Mouse (Mus musculus): ENCODE data around the gene Ushbp1. TPM values are rescaled to one million over a fixed set of nuclear protein-coding genes. Genes with fewer than 3 reads are reported as not detected.

Gene Ushbp1
- polyA plus RNA-seq, 1 experiment from 2014 or later = 7.1 TPM

DNA sequence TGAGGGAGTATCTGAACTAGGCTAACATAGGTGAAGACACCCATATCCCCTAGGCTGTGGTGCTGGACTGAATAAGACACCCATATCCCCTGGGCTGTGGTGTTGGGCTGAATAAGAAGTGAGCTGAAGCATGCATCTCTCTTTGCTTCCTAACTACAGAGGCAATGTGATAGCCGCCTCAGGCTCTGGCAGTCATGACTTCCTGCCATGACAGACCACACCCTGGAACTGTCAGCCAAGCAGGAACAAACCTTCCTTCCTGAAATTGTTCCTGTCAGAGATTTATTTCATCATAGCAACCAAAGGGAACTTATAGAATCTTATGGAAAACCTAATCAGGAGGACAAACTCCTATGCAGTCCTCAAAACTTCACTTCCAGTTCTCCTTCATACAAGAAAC is 7.3 kb downstream of the Ushbp1 start:
- H3K4me3 ChIP-seq = no peak overlapping the region
- no peaks in the 10 kb centered on the region for H3K36me3 ChIP-seq
- no peak overlapping the region for H3K27ac ChIP-seq
- H3K4me2 ChIP-seq = no peak overlapping the region
- H3K27me3 ChIP-seq = no peaks in the 10 kb centered on the region
- WGBS = 82% methylated on average over 1 of the region's 1 CpGs
- no peaks in the 10 kb centered on the region for H3K9me3 ChIP-seq
- no peak for ATAC-seq (ENCODE audit: low FRiP score)
- H3K4me1 ChIP-seq (replicated peaks) = peaks cover 5% of the 10 kb centered on the region
- H3K9ac ChIP-seq = no peak overlapping the region

DNA sequence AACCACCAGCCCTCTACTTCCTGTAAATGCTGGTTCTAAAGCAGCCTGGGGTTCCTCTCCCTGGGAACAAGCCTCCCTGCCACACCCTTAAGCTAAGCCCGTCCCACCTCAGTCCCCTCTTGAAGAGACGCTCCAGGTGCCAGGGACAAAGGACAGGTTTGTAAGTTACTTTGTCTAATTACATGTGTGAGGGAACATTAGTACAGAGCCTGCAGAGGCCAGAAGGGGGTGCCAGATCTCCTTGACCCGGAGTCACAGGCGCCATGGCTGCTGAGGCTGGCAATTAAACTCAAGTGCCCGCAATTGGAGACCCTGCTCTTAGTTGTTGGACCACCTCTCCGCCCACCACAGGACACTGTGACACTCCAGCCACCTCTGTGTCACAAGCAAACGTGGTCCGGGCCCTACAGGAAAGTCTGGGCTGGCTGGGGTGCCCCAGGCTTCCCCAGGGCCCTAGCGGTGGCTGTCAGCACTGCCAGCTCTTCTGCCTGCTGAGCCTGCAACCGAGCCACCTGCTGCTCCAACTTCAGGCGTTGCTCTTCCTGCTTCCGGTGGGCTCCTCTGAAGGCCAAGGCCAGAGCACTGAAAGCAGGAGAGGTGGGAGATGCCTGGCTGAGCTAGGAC is 10.3 kb downstream of the Ushbp1 start:
- Histone ChIP-seq H3K36me3 (no peaks in the 10 kb centered on the region), H3K27ac (no peak overlapping the region), H3K9ac (no peak overlapping the region), H3K4me2 (no peak overlapping the region), H3K9me3 (no peaks in the 10 kb centered on the region), H3K4me3 (no peak overlapping the region), H3K27me3 (no peaks in the 10 kb centered on the region), H3K4me1 (replicated peaks) (peaks cover 28% of the 10 kb centered on the region)
- 75% methylated on average over 12 of the region's 12 CpGs for WGBS
- ATAC-seq (ENCODE audit: low FRiP score) = no peak

DNA sequence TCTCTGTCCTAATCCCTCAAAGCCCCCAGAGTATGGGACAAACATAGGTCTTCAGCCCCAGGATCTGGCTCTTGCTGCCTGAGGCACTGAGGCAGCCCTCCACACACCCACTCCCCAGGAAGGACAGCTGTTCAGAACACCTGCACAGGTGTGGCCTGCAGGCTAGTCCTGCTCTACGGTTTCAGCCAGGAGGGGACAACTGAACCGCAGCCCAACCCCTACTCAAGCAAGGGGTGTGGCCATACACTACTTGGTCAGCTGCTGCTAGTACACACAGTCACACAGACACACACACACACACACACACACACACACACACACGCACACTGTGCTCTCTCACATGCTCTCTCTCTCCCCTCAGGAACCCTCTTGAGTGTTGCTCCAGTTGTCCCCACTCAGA is 11.7 kb downstream of the Ushbp1 start:
- no peaks in the 10 kb centered on the region for H3K36me3 ChIP-seq
- no peak overlapping the region for H3K27ac ChIP-seq
- peaks cover 43% of the 10 kb centered on the region for H3K4me1 ChIP-seq (replicated peaks)
- H3K27me3 ChIP-seq = no peaks in the 10 kb centered on the region
- no peak overlapping the region for H3K4me3 ChIP-seq
- 54% methylated on average over 3 of the region's 3 CpGs for WGBS
- H3K4me2 ChIP-seq = no peak overlapping the region
- no peak overlapping the region for H3K9ac ChIP-seq
- H3K9me3 ChIP-seq = no peaks in the 10 kb centered on the region
- ATAC-seq (ENCODE audit: low FRiP score) = no peak

DNA sequence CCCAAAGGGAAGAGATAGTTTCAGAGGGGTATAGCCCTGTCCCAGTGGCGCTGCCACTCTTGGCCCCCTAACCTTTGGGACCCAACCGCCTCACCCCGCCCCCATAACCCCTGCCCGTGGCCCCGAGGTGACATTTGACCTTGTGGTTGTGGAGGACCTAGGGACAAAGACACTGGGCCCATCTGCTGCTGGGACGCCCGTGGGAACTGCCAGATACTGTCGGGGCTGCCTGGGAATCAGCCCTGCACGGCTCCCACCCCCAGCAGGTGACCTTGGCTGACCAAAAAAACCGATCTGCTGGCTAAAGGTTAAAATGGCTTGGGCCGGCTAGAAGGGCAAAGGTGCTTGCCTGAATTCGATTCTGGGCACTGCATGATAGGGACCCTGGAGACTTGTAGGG is 12.2 kb downstream of the Ushbp1 start:
- Histone ChIP-seq H3K4me1 (replicated peaks) (peaks cover 47% of the 10 kb centered on the region), H3K36me3 (no peaks in the 10 kb centered on the region), H3K27me3 (no peaks in the 10 kb centered on the region), H3K4me2 (no peak overlapping the region), H3K9ac (no peak overlapping the region), H3K4me3 (no peak overlapping the region), H3K27ac (no peak overlapping the region), H3K9me3 (no peaks in the 10 kb centered on the region)
- 13% methylated on average over 11 of the region's 12 CpGs for WGBS
- no peak for ATAC-seq (ENCODE audit: low FRiP score)

DNA sequence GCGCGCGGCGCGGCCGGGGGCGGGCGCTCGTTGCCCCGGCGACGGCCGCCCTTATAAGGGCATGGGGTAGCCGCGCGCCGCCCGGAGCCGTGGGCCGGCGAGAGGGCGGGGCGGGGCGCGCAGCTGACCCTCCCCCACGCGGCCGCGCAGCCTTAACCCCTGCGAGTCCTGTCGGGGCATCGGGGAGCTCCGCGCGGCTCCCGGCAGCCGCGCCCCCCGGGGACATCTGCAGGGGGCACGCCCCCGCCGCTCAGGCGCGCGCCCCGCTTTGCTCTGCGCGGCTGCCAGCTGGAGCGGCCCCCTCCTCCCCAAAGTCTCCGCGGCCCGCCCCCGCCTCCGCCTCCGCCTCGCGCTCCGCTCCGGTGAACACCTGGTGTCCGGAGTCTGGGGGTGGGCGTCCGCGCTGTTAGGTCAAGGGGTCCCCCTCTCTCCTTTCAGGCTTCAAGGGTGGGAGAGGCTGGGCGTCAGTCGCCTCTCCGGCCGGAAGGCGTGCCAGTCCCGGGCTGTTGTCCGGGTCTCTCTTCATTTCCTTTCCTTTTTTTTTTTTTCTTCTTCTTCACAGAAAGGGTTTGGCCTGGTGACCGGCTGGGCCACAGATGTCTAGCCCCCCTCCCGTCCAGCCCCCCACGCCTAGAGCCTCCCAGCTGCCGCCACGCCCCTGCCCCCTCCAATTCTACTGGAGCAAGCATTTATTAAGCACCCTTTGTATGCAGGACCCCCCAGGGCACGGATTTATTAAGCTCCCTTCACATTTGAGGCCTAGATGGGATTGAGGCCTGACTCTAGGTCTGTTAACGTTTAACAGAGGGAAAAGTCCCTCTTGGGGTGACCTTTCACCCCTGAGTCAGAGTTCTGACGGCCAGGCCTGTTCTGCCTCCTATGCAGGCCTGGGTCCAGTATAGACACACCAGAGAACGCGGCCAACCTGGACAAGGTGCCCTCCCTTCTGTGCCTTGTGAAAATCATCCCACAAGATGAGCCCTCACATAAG is 13.3 kb downstream of the Ushbp1 start:
- WGBS = under 1% methylated on average over 45 of the region's 80 CpGs
- H3K27ac ChIP-seq = peak overlapping the region; percentile 90
- peaks cover 55% of the 10 kb centered on the region for H3K4me1 ChIP-seq (replicated peaks)
- H3K27me3 ChIP-seq = no peaks in the 10 kb centered on the region
- H3K36me3 ChIP-seq = peaks cover 7% of the 10 kb centered on the region
- no peaks in the 10 kb centered on the region for H3K9me3 ChIP-seq
- peak; percentile 74 for ATAC-seq (ENCODE audit: low FRiP score)
- peak overlapping the region; percentile 87 for H3K9ac ChIP-seq
- peak overlapping the region; percentile 62 for H3K4me3 ChIP-seq
- H3K4me2 ChIP-seq = peak overlapping the region; percentile 100

DNA sequence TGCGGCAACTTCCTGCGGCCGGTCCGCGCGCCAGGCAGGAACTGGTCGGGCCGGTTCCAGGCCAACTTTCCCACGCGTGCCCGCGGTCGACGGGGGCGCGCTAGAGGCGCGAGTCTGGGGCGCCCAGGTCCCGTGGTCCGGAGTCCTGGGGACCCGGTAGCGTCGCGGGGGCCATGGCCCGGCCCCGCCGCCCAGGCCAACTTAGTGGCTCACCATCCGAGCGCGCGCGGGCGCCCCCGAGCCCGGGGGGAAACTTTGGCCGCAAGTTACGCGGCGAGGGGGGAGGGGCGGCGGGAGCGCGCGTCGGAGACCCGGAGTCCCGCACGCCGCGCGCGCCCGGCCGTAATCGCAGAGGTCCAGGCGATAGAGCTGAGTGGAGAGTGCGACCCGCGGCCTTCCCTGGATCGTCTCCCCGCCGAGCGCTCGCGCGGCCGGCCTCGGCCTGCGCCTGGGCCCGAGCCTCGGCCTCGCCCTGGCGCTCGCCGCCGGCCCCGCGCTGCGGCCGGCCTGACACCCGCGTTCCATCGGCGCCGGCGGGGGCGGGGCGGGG is 14.1 kb downstream of the Ushbp1 start, which contains the start of gene Nr2f6:
Gene Nr2f6, minus strand, starts transcription at position 540 of the 550 bp plus-strand sequence.
- Histone ChIP-seq H3K27me3 (no peaks in the 10 kb centered on the region), H3K9ac (peak within 1 kb of the TSS; percentile 87), H3K36me3 (peaks cover 7% of the 10 kb centered on the region), H3K4me2 (peak within 1 kb of the TSS; percentile 100), H3K4me1 (replicated peaks) (peaks cover 61% of the 10 kb centered on the region), H3K4me3 (peak within 1 kb of the TSS; percentile 62), H3K27ac (peak within 1 kb of the TSS; percentile 90), H3K9me3 (no peaks in the 10 kb centered on the region)
- ATAC-seq (ENCODE audit: low FRiP score) = peak; percentile 57
- WGBS = 2% methylated on average over 49 of the region's 89 CpGs

DNA sequence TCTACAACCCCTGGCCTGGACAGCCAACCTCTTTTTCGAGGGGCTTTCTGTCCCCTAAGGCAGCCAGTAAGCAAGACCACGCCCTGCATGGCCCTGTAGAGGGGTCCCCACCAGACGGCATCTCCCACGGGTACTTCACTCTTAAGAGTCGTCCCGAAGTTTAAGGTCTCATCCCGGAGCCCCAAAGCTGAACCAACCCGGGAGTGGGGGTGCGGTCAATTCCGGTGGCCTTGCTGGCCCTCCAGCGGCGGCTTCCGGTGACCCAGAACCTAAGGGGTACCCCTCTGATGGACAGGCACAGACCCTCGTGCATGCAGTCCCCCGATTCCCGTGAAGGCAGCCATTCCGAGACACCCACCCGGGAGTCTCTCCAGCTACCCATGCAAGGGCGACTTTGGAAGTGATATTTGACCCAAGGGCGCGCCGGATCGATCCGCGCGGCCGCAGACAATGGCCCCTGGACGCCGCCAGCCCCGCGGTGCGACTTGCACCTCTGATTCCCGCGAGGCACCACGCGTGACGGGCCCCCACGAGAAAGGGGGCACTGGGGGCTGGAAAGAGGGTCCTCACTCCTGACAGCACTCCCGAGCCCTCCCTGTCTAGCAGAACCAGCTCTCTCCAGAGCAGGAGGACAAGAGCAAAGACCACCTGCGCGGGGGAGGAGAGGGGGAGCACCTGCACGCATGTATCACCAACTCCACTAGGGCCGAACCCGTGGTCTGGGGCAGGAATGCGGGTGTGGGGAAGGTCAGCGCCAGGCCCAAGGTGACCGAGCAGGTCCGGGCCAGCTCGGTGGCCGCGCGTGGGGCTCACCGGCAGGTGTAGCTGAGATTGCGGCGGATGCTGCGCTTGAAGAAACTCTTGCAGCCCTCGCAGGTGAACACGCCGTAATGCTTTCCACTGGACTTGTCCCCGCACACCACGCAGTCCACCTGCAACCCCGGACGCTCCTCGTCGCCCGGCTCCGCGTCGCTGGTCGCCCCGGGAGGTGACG is 15.1 kb downstream of the Ushbp1 start:
- no peak for ATAC-seq (ENCODE audit: low FRiP score)
- no peaks in the 10 kb centered on the region for H3K27me3 ChIP-seq
- peak overlapping the region; percentile 87 for H3K9ac ChIP-seq
- H3K27ac ChIP-seq = peak overlapping the region; percentile 90; the same call in 1 of the 2 replicates
- peak overlapping the region; percentile 100 for H3K4me2 ChIP-seq
- peaks cover 7% of the 10 kb centered on the region for H3K36me3 ChIP-seq
- peak overlapping the region; percentile 62 for H3K4me3 ChIP-seq
- no peaks in the 10 kb centered on the region for H3K9me3 ChIP-seq
- H3K4me1 ChIP-seq (replicated peaks) = peaks cover 71% of the 10 kb centered on the region
- 1% methylated on average over 72 of the region's 72 CpGs for WGBS

DNA sequence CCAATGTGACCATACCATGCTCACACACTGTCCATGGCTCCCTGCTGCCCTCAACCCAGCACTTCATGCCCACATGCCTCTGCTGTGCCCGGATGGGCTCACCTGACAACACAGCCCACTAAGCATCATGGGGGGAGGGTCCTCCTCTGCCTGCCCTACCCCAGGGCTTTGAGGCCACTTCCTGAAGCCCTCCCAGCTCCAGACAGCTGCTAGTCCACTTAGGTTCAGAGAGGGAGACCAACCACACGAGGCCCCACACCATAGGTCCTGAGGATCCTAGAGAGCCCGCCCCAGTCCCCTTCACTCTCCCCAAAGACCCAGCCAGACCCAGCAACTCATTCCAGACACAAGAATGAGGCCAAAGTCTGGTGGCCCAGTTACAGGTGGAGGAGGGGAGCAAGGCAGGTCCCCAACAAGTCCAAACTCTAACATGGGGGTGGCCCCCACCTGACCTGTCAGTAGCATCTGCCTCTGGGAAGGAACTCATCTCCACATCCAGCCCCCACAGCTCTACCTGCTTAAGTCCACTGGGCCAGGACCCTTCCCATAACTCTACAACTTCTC is 16.0 kb downstream of the Ushbp1 start:
- Histone ChIP-seq H3K4me3 (peak overlapping the region; percentile 62), H3K4me1 (replicated peaks) (peaks cover 78% of the 10 kb centered on the region), H3K27ac (no peak overlapping the region), H3K27me3 (no peaks in the 10 kb centered on the region), H3K36me3 (peaks cover 11% of the 10 kb centered on the region), H3K9me3 (no peaks in the 10 kb centered on the region), H3K9ac (peak overlapping the region; percentile 87), H3K4me2 (peak overlapping the region; percentile 100)
- no peak for ATAC-seq (ENCODE audit: low FRiP score)
- WGBS = 17% methylated on average over 3 of the region's 3 CpGs

DNA sequence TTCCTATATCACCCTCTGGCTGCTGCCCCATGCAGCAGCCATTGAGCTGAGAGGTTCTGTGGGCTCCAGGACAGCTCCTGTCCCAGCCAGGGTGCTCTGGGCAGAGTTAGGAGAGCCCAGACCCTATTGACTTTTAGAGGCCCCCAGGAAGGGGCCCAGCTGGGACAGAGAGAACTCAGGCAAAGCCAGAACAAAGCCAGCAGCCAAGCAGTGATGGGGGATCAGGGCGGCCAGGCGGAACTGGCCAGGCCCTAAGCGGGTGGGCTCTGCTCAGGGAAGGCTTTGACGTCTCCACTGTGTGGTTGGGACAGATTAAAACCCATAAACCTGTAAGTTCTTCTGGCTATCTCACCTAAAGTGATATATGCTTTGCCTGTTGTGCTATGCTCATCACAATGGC is 16.6 kb downstream of the Ushbp1 start:
- H3K36me3 ChIP-seq = peaks cover 16% of the 10 kb centered on the region
- WGBS = 23% methylated on average over 4 of the region's 4 CpGs
- peak overlapping the region; percentile 100 for H3K4me2 ChIP-seq
- ATAC-seq (ENCODE audit: low FRiP score) = no peak
- H3K9ac ChIP-seq = peak overlapping the region; percentile 87
- H3K27ac ChIP-seq = no peak overlapping the region; the same call in 1 of the 2 replicates
- H3K4me1 ChIP-seq (replicated peaks) = peaks cover 78% of the 10 kb centered on the region
- no peaks in the 10 kb centered on the region for H3K9me3 ChIP-seq
- peak overlapping the region; percentile 62 for H3K4me3 ChIP-seq
- H3K27me3 ChIP-seq = no peaks in the 10 kb centered on the region

DNA sequence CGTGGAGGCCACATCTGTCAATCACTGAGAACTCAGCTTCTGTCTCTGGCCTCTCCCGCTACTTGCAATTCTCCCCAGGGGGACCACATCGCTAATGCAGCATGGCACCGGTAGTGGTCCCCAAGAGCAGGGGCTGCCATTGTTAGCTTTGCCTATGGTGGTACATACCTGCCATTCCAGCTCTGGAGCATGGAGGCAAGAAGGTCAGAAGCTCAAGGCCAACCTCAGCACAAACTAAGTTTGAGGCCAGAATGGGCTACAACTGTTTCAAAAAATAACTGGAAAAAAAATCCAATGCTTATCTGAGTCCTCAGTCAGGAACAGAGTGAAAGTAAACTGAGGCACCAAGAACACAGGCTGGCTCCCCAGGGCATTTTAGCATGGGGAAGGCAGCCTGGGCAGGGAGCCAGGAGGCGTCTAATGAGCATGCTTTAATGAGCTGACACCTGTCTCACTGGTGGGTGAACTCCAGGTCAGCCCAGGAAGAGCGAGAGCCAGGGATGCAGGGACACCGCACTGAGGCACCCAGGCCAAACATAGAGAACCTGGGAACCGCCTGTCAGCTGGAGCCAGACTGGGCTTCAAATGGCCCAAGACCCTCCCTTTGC is 19.1 kb downstream of the Ushbp1 start:
- peak overlapping the region; percentile 67 for H3K4me2 ChIP-seq
- 23% methylated on average over 8 of the region's 8 CpGs for WGBS
- no peak for ATAC-seq (ENCODE audit: low FRiP score)

More for the DNA sequence above, 19.1 kb downstream of the Ushbp1 start:
- no peaks in the 10 kb centered on the region for H3K27me3 ChIP-seq
- H3K9me3 ChIP-seq = no peaks in the 10 kb centered on the region
- H3K9ac ChIP-seq = peak overlapping the region; percentile 75
- H3K27ac ChIP-seq = peak overlapping the region; percentile 82; the same call in 1 of the 2 replicates
- peaks cover 24% of the 10 kb centered on the region for H3K36me3 ChIP-seq
- H3K4me3 ChIP-seq = peak overlapping the region; percentile 40
- peaks cover 60% of the 10 kb centered on the region for H3K4me1 ChIP-seq (replicated peaks)
